Mouse (Mus musculus) cerebellum, postnatal 10 days (tissue): ENCODE results near the gene Gm20388.

Source experiments
- DNase-seq, 2 experiments: peaks; one replicate each; pipeline ENCODE4 v3.0.0; 2021; ENCODE audit warnings: mixed read lengths in 2 of 2

Gene Gm20388

DNA sequence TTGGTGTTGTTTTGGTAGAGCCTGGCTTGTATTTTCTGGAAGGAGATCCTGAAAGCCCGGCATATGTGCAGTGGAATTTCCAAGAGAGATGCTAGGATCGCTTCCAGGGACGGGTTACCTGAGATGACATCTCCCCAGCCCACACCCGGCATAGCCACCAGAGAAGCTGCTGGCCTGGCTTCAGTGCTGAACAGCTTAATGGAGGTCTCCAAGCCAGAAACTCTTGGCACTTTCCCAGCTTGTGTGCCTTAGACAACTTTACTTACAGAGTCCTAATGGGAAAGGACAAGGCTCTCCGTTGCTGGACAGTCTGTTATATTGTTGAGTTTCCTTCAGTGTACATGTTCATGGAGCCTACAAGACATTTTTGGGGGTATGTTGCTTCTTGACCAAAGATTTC lies 3803.8 kb downstream of the Gm20388 start:
- peak; percentile 53 to 56 for DNase-seq

GRCm38 (mm10) chr8:123715916-123716592 lies 3805.4 kb downstream of the Gm20388 start:
- DNase-seq = peak; percentile 41 to 53

DNA sequence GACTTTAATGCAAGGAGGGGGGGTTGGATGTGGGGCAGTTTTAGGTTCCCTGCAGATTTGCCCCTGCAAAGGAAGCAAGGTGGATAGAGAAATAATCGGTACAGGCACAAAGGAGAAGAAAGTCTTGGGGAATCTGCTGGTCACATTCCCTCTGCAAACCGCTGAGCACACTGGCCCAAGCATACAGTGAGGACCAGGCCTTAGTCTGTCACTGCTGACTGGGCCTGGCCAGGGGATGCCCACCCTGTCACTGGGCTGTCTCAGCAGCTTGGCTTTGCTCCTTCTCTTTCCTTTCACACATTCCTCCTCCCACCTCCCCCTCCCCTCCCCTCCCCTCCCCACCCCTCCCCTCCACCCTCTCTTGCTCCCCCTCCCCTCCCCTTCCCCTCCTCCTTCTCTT lies 3806.5 kb downstream of the Gm20388 start:
- DNase-seq = no peak

GRCm38 (mm10) chr8:123717516-123718490 lies 3807.2 kb downstream of the Gm20388 start:
- DNase-seq = no peak

DNA sequence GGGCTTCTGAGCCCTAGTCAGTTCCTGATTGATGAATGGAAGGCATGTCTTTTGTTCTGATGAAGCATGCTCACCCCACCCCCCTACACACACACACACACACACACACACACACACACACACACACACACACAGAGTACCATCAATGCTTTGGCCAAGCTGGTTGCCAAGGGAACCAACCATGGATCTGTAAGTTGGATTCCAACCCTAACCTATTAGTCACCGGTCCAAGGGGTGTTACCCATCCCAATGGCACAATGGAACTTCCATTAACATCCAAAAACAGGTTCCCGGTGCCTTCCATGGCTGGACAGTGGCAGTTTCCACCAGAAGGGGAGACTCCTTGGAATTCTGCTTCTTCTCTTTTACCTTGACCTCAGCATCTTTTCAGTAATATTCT lies 3808.1 kb downstream of the Gm20388 start:
- DNase-seq = no peak

GRCm38 (mm10) chr8:123719280-123719679 lies 3808.6 kb downstream of the Gm20388 start:
- DNase-seq = no peak

DNA sequence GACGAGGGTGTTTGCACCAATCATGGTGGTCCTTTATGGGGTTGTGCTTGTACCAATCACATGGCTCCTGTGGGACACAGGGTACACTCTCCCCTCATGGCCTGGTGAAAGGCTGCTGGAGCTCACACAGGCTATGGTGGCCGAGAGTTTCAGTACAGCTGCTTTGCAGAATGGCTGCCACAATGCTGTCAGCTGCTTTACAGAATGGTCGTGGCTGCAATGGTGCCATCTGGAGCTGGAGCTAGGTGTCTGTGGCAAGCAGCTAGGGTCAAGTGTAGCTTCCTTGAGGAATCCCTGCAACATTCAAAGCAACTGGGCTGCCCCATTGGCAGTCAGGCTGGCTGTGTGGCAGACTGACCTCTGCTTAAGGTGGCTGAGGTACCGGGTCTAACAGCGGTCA lies 3809.2 kb downstream of the Gm20388 start:
- DNase-seq = no peak

GRCm38 (mm10) chr8:123720471-123721001 lies 3809.9 kb downstream of the Gm20388 start:
- no peak for DNase-seq

DNA sequence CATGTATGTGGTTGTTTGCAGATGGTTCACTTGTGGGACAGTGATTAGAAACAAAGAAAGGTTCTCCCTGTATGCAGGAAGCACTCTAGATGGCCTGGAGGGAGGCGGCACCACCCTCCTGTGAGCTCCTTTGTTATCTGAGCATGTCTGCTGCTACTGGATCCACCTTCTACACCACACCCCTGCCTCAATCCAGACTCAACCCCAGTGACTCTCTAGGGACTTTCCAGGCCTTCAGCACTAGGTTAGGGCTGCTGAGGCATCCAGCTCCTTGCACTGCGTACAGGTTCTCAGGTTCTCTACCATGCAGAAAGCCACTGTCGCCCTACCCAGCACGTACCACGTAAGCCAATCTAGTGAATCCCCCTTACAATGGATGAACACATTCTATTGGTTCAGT lies 3811.6 kb downstream of the Gm20388 start:
- DNase-seq = no peak

- no peak for DNase-seq
These were observed 3814.1 kb downstream of the Gm20388 start for GRCm38 (mm10) chr8:123724752-123725151.

DNA sequence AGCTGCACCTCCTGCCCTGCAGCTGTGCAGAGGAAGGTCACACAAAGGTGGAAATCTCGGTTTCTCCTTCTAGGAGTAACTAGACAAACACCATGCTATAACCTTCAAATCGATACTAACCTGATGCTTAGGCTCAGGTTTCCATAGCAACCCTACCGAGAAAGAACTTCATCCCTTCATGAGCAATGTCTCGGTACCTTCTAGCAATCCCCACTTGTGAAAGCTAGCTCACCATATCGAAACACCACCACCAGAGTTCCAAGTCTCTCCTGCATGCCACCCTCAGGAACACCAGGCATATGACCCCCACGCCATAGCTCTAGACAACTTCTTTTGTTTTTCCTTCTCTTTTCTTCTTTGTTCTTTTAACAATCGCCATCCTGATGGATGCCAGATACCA lies 3814.6 kb downstream of the Gm20388 start:
- no peak for DNase-seq

DNA sequence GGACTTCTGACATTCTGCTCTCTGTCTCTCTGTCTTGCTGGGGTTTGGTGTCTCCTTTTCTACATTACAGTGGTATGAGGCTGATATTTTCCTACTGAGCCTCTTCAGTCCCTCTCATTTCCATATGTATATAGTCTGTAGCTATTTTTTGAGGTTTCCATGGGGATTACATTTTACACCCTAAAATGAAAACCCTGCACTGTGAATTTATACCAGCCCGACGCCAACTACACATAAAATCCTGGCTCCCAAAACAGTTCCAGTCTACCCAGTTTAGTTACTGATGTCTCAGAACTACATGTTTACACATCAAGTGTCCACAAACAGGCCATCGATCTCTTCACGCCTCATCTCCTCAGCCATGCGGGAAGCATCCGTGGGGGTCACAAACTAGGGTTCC lies 3816.1 kb downstream of the Gm20388 start:
- no peak for DNase-seq

DNA sequence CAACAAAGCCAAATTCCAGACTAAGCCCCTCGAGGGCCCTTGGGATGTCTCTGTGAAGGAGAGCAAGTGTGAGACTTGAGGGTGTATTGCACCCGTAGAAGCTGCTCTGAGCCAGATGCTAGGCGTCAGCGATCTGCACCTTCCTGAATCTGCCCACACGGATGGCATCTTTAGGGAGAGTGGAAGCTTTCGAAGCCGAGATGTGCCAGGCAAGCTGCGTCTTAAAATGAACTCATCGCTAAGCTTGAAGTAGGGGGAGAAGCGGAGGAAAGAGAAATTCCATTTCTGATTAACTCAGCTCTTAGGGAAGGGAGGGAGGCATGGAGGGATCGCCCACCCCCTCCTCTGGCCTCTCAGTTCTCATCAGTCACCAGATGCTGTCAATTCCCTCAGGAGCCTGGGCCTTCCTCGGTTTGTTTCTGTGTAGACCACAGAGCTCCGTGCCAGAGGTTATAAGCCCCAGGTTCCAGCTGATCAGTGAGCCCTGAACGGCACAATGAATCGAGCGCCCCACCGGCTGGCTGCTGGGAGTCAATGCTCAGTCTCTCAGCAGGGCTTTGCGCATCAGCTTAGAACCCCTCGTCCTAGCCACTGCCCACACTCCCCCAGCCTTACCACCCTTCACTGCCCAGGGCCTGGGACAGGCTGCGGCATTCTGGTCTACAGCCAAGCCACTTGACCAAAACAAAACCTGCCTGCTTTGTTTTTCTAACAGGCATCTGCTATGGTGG lies 3818.6 kb downstream of the Gm20388 start:
- DNase-seq = peak; percentile 64

DNA sequence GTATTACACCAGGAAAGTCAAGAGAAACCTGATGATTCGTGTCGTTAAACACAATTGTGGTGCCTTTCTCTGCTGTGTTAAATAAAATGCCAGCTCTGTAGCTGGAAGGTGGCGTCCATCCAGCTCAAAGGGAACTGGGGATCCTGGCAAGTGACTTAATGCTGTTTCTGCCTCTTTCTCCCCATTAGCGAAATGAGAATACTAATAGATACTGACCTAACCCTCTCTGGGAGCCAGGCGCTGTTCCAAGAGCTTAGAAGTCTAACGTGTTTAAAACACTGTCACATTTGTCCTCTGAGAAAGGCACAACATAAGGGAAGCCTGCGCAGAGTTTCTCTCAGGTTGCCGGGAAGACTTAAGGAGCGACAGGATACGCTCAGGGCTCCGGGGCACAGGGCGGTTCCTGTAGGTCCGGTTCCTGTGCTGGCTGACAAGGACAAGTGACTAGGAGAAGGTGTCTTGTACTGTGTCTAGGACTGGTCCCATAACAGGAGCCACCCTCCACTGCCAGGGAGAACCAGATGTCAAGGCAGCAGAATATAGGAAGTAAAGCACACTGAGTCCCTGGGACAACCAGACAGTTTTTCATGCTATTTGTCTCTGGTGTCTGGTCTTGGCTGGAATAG lies 3819.3 kb downstream of the Gm20388 start:
- peak in 1 of 2 experiments; percentile 69 for DNase-seq

GRCm38 (mm10) chr8:123732332-123732731 lies 3821.7 kb downstream of the Gm20388 start:
- DNase-seq = no peak

- no peak for DNase-seq
These were observed 3823.8 kb downstream of the Gm20388 start for GRCm38 (mm10) chr8:123734486-123734885.

GRCm38 (mm10) chr8:123736974-123737373 lies 3826.3 kb downstream of the Gm20388 start:
- DNase-seq = no peak

DNA sequence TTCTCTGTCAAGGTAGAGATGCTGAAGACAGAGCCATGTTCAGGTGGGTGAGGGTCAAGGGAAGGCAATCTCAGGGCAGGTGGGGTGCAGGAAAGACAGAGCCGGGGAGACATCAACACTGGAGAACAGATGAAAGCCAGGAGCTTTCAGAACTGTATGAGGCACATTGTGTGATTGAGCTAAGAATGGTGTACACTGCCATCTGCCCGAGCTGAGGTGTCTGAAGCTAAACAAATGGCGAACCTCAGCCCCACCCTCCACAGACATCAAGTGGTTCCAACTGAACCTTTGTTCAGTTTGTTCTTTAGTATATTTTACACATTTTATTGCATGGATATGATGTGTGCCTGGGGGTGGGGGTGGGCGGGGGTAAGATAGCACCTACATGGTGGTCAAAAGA lies 3829.6 kb downstream of the Gm20388 start:
- DNase-seq = no peak

GRCm38 (mm10) chr8:123741232-123741631 lies 3830.6 kb downstream of the Gm20388 start:
- no peak for DNase-seq

GRCm38 (mm10) chr8:123746488-123746887 lies 3835.8 kb downstream of the Gm20388 start:
- DNase-seq = no peak

DNA sequence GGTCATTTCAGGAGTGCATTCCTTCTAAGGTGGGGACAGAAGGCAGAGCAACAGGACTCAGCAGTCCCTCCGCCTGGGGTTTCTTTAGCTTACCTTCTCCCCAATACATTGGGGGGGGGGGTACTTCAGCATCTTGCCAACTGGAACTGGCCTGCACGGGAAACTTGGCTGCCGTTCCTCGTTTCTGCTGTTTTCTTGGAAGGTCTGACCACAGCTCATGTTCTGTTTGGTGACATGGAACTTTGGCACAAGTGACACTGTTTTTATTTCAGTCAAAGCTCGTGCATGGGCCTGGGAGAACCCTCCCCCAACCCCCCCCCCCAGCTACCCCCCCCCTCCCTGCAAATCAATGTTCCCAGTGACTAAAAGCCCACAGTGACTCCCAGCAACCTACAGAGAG lies 3837.1 kb downstream of the Gm20388 start:
- DNase-seq = peak; percentile 84 to 92

- no peak for DNase-seq
These were observed 3839.6 kb downstream of the Gm20388 start for GRCm38 (mm10) chr8:123750171-123750693.
